Mouse (Mus musculus): ENCODE measurements around the gene Gpatch3.
A peak's percentile ranks its signal among the peaks of the same experiment; 100 is the strongest.

Gpatch3 gene

GRCm38 (mm10) chr4:133584059-133584951, 9.8 kb downstream of the Gpatch3 start, which contains the start of gene Gpn2:
TSS of gene Gpn2 (plus strand) at chr4:133584362.
- peak; percentile 33 to 83 for DNase-seq (ENCODE audit: low spot score in 2 of 2)

GRCm38 (mm10) chr4:133592570-133592969, 18.0 kb downstream of the Gpatch3 start:
- DNase-seq (ENCODE audit: low spot score in 2 of 2) = peak in 1 of 2 experiments; percentile 58

- peak; percentile 23 to 40 for DNase-seq (ENCODE audit: low spot score in 2 of 2)
Observed at GRCm38 (mm10) chr4:133595538-133595937, 21.0 kb downstream of the Gpatch3 start.

GRCm38 (mm10) chr4:133596084-133596483, 21.5 kb downstream of the Gpatch3 start:
- DNase-seq (ENCODE audit: low spot score in 2 of 2) = no peak

- DNase-seq (ENCODE audit: low spot score in 2 of 2) = no peak
Observed at GRCm38 (mm10) chr4:133598616-133599015, 24.1 kb downstream of the Gpatch3 start.

GRCm38 (mm10) chr4:133599116-133599515, 24.6 kb downstream of the Gpatch3 start:
- no peak for DNase-seq (ENCODE audit: low spot score in 2 of 2)

- DNase-seq (ENCODE audit: low spot score in 2 of 2) = peak; percentile 38 to 78
Observed at GRCm38 (mm10) chr4:133599571-133600073, 25.1 kb downstream of the Gpatch3 start.

GRCm38 (mm10) chr4:133600306-133600705, 25.8 kb downstream of the Gpatch3 start:
- no peak for DNase-seq (ENCODE audit: low spot score in 2 of 2)

- DNase-seq (ENCODE audit: low spot score in 2 of 2) = no peak
Observed at GRCm38 (mm10) chr4:133601721-133602218, 27.2 kb downstream of the Gpatch3 start, which contains the start of gene Sfn. TSS of gene Sfn (minus strand) at chr4:133602168.

- DNase-seq (ENCODE audit: low spot score in 2 of 2) = no peak
Observed at GRCm38 (mm10) chr4:133603056-133603455, 28.5 kb downstream of the Gpatch3 start.

- DNase-seq (ENCODE audit: low spot score in 2 of 2) = no peak
Observed at GRCm38 (mm10) chr4:133604175-133604574, 29.6 kb downstream of the Gpatch3 start.

GRCm38 (mm10) chr4:133604856-133605255, 30.3 kb downstream of the Gpatch3 start:
- DNase-seq (ENCODE audit: low spot score in 2 of 2) = no peak

- no peak for DNase-seq (ENCODE audit: low spot score in 2 of 2)
Observed at GRCm38 (mm10) chr4:133605330-133605729, 30.8 kb downstream of the Gpatch3 start.

- DNase-seq (ENCODE audit: low spot score in 2 of 2) = no peak
Observed at GRCm38 (mm10) chr4:133607284-133607683, 32.7 kb downstream of the Gpatch3 start.

GRCm38 (mm10) chr4:133609719-133610118, 35.2 kb downstream of the Gpatch3 start:
- DNase-seq (ENCODE audit: low spot score in 2 of 2) = peak in 1 of 2 experiments; percentile 67

GRCm38 (mm10) chr4:133611815-133612214, 37.3 kb downstream of the Gpatch3 start:
- DNase-seq (ENCODE audit: low spot score in 2 of 2) = no peak

GRCm38 (mm10) chr4:133612416-133612815, 37.9 kb downstream of the Gpatch3 start:
- no peak for DNase-seq (ENCODE audit: low spot score in 2 of 2)

GRCm38 (mm10) chr4:133613026-133613425, 38.5 kb downstream of the Gpatch3 start:
- DNase-seq (ENCODE audit: low spot score in 2 of 2) = no peak

- no peak for DNase-seq (ENCODE audit: low spot score in 2 of 2)
Observed at GRCm38 (mm10) chr4:133613867-133614266, 39.3 kb downstream of the Gpatch3 start.

- DNase-seq (ENCODE audit: low spot score in 2 of 2) = peak; percentile 80 to 83
Observed at GRCm38 (mm10) chr4:133614274-133614761, 39.8 kb downstream of the Gpatch3 start.

GRCm38 (mm10) chr4:133615416-133615815, 40.9 kb downstream of the Gpatch3 start:
- no peak for DNase-seq (ENCODE audit: low spot score in 2 of 2)

GRCm38 (mm10) chr4:133617936-133618335, 43.4 kb downstream of the Gpatch3 start:
- DNase-seq (ENCODE audit: low spot score in 2 of 2) = no peak

All from left cerebral cortex, adult 9 months (tissue).